Mouse (Mus musculus): ENCODE measurements at regions not wholly inside any gene's neighbourhood (a gene's known extent, or its start where the extent isn't known, plus 50 kb on each side); places are given as distances from the start of the nearest gene placed in this dataset.

GRCm38 (mm10) chr10:70857155-70857820, 201.5 kb upstream of the Phyhipl start:
- no peak for TF ChIP-seq CTCF (IDR thresholded peaks at IDR 0.05; ENCODE audit: low read depth, low read length)
- no peak for TF ChIP-seq GATA1 (IDR thresholded peaks at IDR 0.05; ENCODE audit: borderline replicate concordance, low read length)
- no peak for TF ChIP-seq TAL1 (conservative IDR thresholded peaks at IDR 0.05; ENCODE audit: low read depth, low read length)
- TF ChIP-seq POLR2AphosphoS5 (IDR thresholded peaks at IDR 0.05; ENCODE audit: insufficient replicate concordance, low read depth, low read length): no peak
- TF ChIP-seq GATA2 (IDR thresholded peaks at IDR 0.05; ENCODE audit: borderline replicate concordance, low read depth, low read length): no peak
